24 mouse cellular contexts compared by ENCODE assay signal in genomic region chr2:38672496-38672895, GRCm38 (mm10). TPM values are rescaled to one million over a fixed set of nuclear protein-coding genes. Genes with fewer than 3 reads are reported as not detected.
A peak's percentile ranks its signal among the peaks of the same experiment; 100 is the strongest.
DNase-seq lines count a peak whose midpoint lies in the region; TF ChIP-seq lines count a peak whose summit lies in the region.
"Had no signal": no experiment of that assay in that cellular context is flagged by ENCODE, and none has a peak within 500 bp of the region (broad histone marks: within the 10 kb centered on the region; RNA-seq: fewer than 3 reads in every experiment).

No protein-coding gene starts in this region.

- no peak overlapping the region for H3K9ac ChIP-seq in ES-Bruce4 (ENCODE audit: low read depth, poor library complexity, severe bottlenecking)
- H3K9ac ChIP-seq in ES-E14 (ENCODE audit: insufficient read depth, low read depth, low read length, poor library complexity, severe bottlenecking): no peak overlapping the region
- H3K9ac ChIP-seq: embryonic facial prominence, embryonic 13.5 days; embryonic facial prominence, embryonic 15.5 days; forebrain, embryonic 12.5 days had no signal

- H3K27ac ChIP-seq in ES-Bruce4 (ENCODE audit: insufficient read depth, low read length): no peak overlapping the region
- no peak overlapping the region for H3K27ac ChIP-seq in ES-E14 (ENCODE audit: insufficient read depth, low read depth, low read length, poor library complexity, severe bottlenecking)
- H3K27ac ChIP-seq: embryonic facial prominence, embryonic 13.5 days; embryonic facial prominence, embryonic 15.5 days; forebrain, embryonic 10.5 days; forebrain, embryonic 12.5 days had no signal

- peaks cover 74% of the 10 kb centered on the region for H3K4me1 ChIP-seq in E14TG2a.4 (replicated peaks; ENCODE audit: low read depth, low read length)
- H3K4me1 ChIP-seq in ES-Bruce4 (ENCODE audit: control insufficient read depth, insufficient read depth, low read length): peaks cover 5% of the 10 kb centered on the region
- H3K4me1 ChIP-seq in ES-E14 (ENCODE audit: control insufficient read depth in 2 of 2, insufficient read depth in 2 of 2, low read length in 2 of 2, poor library complexity in 1 of 2): peaks cover 2 to 22% of the 10 kb centered on the region in 2 experiments; a peak in 3 of 4 replicates
- H3K4me1 ChIP-seq: embryonic facial prominence, embryonic 13.5 days had no signal

- no peak for DNase-seq in ES-E14 (ENCODE audit: low read depth, low spot score)
- peak; percentile 83 for DNase-seq in ZHBTc4 (ENCODE audit: low read depth, low spot score)
- DNase-seq in layer of hippocampus, postnatal 36 days: no peak
- no peak for DNase-seq in left cerebral cortex, postnatal 10 days (ENCODE audit: extremely low spot score in 1 of 2, low spot score in 2 of 2)
- DNase-seq in heart, postnatal 10 days: no peak
- DNase-seq: adrenal gland, adult 2 months; adrenal gland, postnatal 10 days; adrenal gland, postnatal 25 days; cerebellum, adult 11 months; cerebellum, adult 18-20 months; cerebellum, adult 8-10 months; cerebellum, adult 9-11 months; cerebellum, postnatal 14 days; cerebellum, postnatal 36 days; embryo, embryonic 11 days had no signal

- H3K36me3 ChIP-seq in E14TG2a.4 (ENCODE audit: insufficient read depth, low read length) (peaks cover 8% of the 10 kb centered on the region; the same call in 1 of the 2 replicates), ES-Bruce4 (ENCODE audit: control insufficient read depth, insufficient read depth, low read length, poor library complexity, severe bottlenecking) (no peaks in the 10 kb centered on the region), ES-E14 (ENCODE audit: control insufficient read depth, insufficient read depth, low read length, poor library complexity, severe bottlenecking) (no peaks in the 10 kb centered on the region)
- H3K36me3 ChIP-seq: embryonic facial prominence, embryonic 13.5 days; embryonic facial prominence, embryonic 15.5 days; forebrain, embryonic 10.5 days; forebrain, embryonic 12.5 days had no signal

- H3K4me3 ChIP-seq in E14TG2a.4 (replicated peaks; ENCODE audit: low read length) (peak overlapping the region; percentile 71), ES-Bruce4 (ENCODE audit: low read depth, low read length) (peak overlapping the region; percentile 51), ES-E14 (ENCODE audit: insufficient read depth in 1 of 2, low read depth in 1 of 2, low read length in 2 of 2, poor library complexity in 1 of 2, severe bottlenecking in 1 of 2) (peak overlapping the region; percentile 37 to 38; a peak in 3 of 4 replicates)
- H3K4me3 ChIP-seq: embryonic facial prominence, embryonic 13.5 days; embryonic facial prominence, embryonic 15.5 days; erythroblast, embryonic 14.5 days; forebrain, embryonic 10.5 days; forebrain, embryonic 12.5 days had no signal

- peaks cover 14% of the 10 kb centered on the region for H3K27me3 ChIP-seq in E14TG2a.4 (ENCODE audit: insufficient read depth, low read length)
- H3K27me3 ChIP-seq in ES-Bruce4 (ENCODE audit: control insufficient read depth, insufficient read depth, low read length, poor library complexity, severe bottlenecking): no peaks in the 10 kb centered on the region
- H3K27me3 ChIP-seq: embryonic facial prominence, embryonic 15.5 days had no signal

- H3K9me3 ChIP-seq in E14TG2a.4 (ENCODE audit: low read length): no peaks in the 10 kb centered on the region
- H3K9me3 ChIP-seq in ES-Bruce4 (replicated peaks; ENCODE audit: control insufficient read depth, insufficient read depth, low read length, poor library complexity, severe bottlenecking): no peaks in the 10 kb centered on the region
- no peaks in the 10 kb centered on the region for H3K9me3 ChIP-seq in ES-E14 (ENCODE audit: control insufficient read depth, insufficient read depth, low read depth, low read length)
- H3K9me3 ChIP-seq: embryonic facial prominence, embryonic 13.5 days; embryonic facial prominence, embryonic 15.5 days; forebrain, embryonic 10.5 days; forebrain, embryonic 12.5 days had no signal

- no peak for TF ChIP-seq CTCF in E14TG2a.4 (conservative IDR thresholded peaks at IDR 0.05; ENCODE audit: low read length)
- no peak for TF ChIP-seq CTCF in ES-Bruce4 (IDR thresholded peaks at IDR 0.05; ENCODE audit: low read depth, low read length)

- no peak for TF ChIP-seq POLR2A in ES-Bruce4 (IDR thresholded peaks at IDR 0.05; ENCODE audit: insufficient read depth, low read length)

- in situ Hi-C loops in ES-E14 (cut with MboI; ENCODE audit: low sequenced_read_pairs in 2 of 2, unreplicated experiment in 2 of 2): no loop called here

- no peak for TF ChIP-seq EP300 in ES-Bruce4 (IDR thresholded peaks at IDR 0.05; ENCODE audit: insufficient read depth, low read depth, low read length)

- intact Hi-C loops in left cerebral cortex, postnatal 10 days (cut with DNase I): no loop called here
- intact Hi-C loops in heart, postnatal 10 days (cut with DNase I): no loop called here

TF ChIP-seq in ES-E14, 5 proteins besides CTCF, POLR2A, EP300 and RAD21:
- TF ChIP-seq MAFK (IDR thresholded peaks at IDR 0.05; ENCODE audit: insufficient read depth, low read depth, low read length) (no peak), ZNF384 (IDR thresholded peaks at IDR 0.05; ENCODE audit: low read depth, low read length) (no peak), HCFC1 (IDR thresholded peaks at IDR 0.05; ENCODE audit: borderline replicate concordance, insufficient read depth, low read length) (no peak), CHD2 (IDR thresholded peaks at IDR 0.05; ENCODE audit: low read depth, low read length) (no peak), ZC3H11A (IDR thresholded peaks at IDR 0.05; ENCODE audit: borderline replicate concordance, low read depth, low read length) (no peak)

RNA-seq across cellular contexts. Expression of gene Psmb7, which starts 28.6 kb away (rescaled TPM):
- polyA plus RNA-seq in ES-Bruce4 (2011; ENCODE audit: insufficient read depth, insufficient read length, low read depth, missing spikeins): 306 and 309 TPM in 2 replicates
- total RNA-seq in ES-E14 (2012; rRNA removed): 224 and 382 TPM in 2 replicates
- 100 to 1,000 TPM; 202 to 214 TPM for total RNA-seq in layer of hippocampus, postnatal 36 days (2021)
- total RNA-seq in left cerebral cortex, postnatal 10 days (2021): 100 to 1,000 TPM; 256 TPM
- 100 to 1,000 TPM; 253 to 257 TPM for total RNA-seq in heart, postnatal 10 days (2021)

RNA-seq across cellular contexts. Expression of gene Nr5a1, which starts 41.8 kb away (rescaled TPM):
- not detected in 2 replicates for polyA plus RNA-seq in ES-Bruce4 (2011; ENCODE audit: insufficient read depth, insufficient read length, low read depth, missing spikeins)
- 0.13 TPM in 1 of 2 replicates, not detected in the other for total RNA-seq in ES-E14 (2012; rRNA removed)
- total RNA-seq in layer of hippocampus, postnatal 36 days (2021): not detected
- total RNA-seq in left cerebral cortex, postnatal 10 days (2021): not detected
- under 1 TPM; 0.12 to 0.15 TPM for total RNA-seq in heart, postnatal 10 days (2021)
- total RNA-seq: common myeloid progenitor, adult 5-6 weeks; MEL had no signal
- polyA plus RNA-seq: erythroblast, embryonic 14.5 days had no signal
